In genomic region chr3:105705061-105705549, GRCm38 (mm10) we compare ENCODE assay signal across 7 mouse cellular contexts. TPM values are rescaled to one million over a fixed set of nuclear protein-coding genes. Genes with fewer than 3 reads are reported as not detected.
DNase-seq lines count a peak whose midpoint lies in the region; ATAC-seq and TF ChIP-seq lines count a peak whose summit lies in the region.

No protein-coding gene starts in this region.

- peak overlapping the region; percentile 78 for H3K27ac ChIP-seq in hindbrain, postnatal 0 days
- H3K27ac ChIP-seq in midbrain, embryonic 11.5 days (ENCODE audit: low read depth, low read length): no peak overlapping the region

- H3K9ac ChIP-seq in hindbrain, postnatal 0 days (replicated peaks; ENCODE audit: low read length): peak overlapping the region; percentile 56
- H3K9ac ChIP-seq in midbrain, embryonic 11.5 days (ENCODE audit: low read length): peak overlapping the region; percentile 72

- peak; percentile 63 for ATAC-seq in hindbrain, postnatal 0 days
- peak; percentile 67 for ATAC-seq in midbrain, embryonic 11.5 days (ENCODE audit: low FRiP score)

- DNase-seq in R1 (ENCODE audit: low read depth, low spot score): peak; percentile 30
- DNase-seq in cerebellum, postnatal 10 days: peak; percentile 89 to 94
- peak; percentile 87 for DNase-seq in frontal cortex, postnatal 36 days (ENCODE audit: low spot score in 2 of 2)
- DNase-seq in hindbrain, postnatal 0 days (ENCODE audit: low spot score): peak; percentile 78
- DNase-seq in left cerebral cortex, postnatal 36 days (ENCODE audit: low spot score in 2 of 2): peak; percentile 86 to 92
- peak; percentile 94 for DNase-seq in midbrain, embryonic 11.5 days (ENCODE audit: low spot score, missing footprints)
- peak; percentile 21 to 22 for DNase-seq in spleen, adult 18-20 months

- WGBS in hindbrain, postnatal 0 days: under 1% methylated on average over 28 of the region's 28 CpGs
- 0% methylated on average over 28 of the region's 28 CpGs for WGBS in midbrain, embryonic 11.5 days

- TF ChIP-seq CTCF in hindbrain, postnatal 0 days (IDR thresholded peaks at IDR 0.05; ENCODE audit: low read depth): no peak

- H3K4me2 ChIP-seq in hindbrain, postnatal 0 days (ENCODE audit: low read depth, low read length): peak overlapping the region; percentile 87
- peak overlapping the region; percentile 94 for H3K4me2 ChIP-seq in midbrain, embryonic 11.5 days

- intact Hi-C loops in left cerebral cortex, postnatal 36 days (cut with DNase I): loop anchor here (1.0 kb wide), 1 partner anchor 12 kb away; no protein-coding TSS in a partner anchor

- no peaks in the 10 kb centered on the region for H3K9me3 ChIP-seq in hindbrain, postnatal 0 days (ENCODE audit: low read length)
- no peaks in the 10 kb centered on the region for H3K9me3 ChIP-seq in midbrain, embryonic 11.5 days (ENCODE audit: control insufficient read depth, low read length)

- 0 out of 2 replicates have a peak, but pooled peaks cover 4% of the 10 kb centered on the region for H3K27me3 ChIP-seq in hindbrain, postnatal 0 days (ENCODE audit: insufficient read depth, low read length)
- peaks cover 19% of the 10 kb centered on the region; the same call in 1 of the 2 replicates for H3K27me3 ChIP-seq in midbrain, embryonic 11.5 days (ENCODE audit: control insufficient read depth, insufficient read depth, low read length)

- H3K4me1 ChIP-seq in hindbrain, postnatal 0 days (ENCODE audit: insufficient read depth, low read length): no peaks in the 10 kb centered on the region; the same call in 1 of the 2 replicates
- peaks cover 4% of the 10 kb centered on the region; the same call in 1 of the 2 replicates for H3K4me1 ChIP-seq in midbrain, embryonic 11.5 days (ENCODE audit: control insufficient read depth, insufficient read depth, low read length)

- H3K4me3 ChIP-seq in hindbrain, postnatal 0 days (ENCODE audit: low read length): peak overlapping the region; percentile 52
- peak overlapping the region; percentile 58 for H3K4me3 ChIP-seq in midbrain, embryonic 11.5 days (ENCODE audit: low read depth, low read length)

- no peaks in the 10 kb centered on the region for H3K36me3 ChIP-seq in hindbrain, postnatal 0 days (ENCODE audit: insufficient read depth, low read length)
- H3K36me3 ChIP-seq in midbrain, embryonic 11.5 days (ENCODE audit: control insufficient read depth, insufficient read depth, low read length): no peaks in the 10 kb centered on the region

RNA-seq across cellular contexts. Expression of gene Inka2, which starts 0.7 kb away (rescaled TPM):
- 11.1 and 15.0 TPM in 2 replicates for total RNA-seq in hindbrain, postnatal 0 days (2014; rRNA removed)
- polyA plus RNA-seq in hindbrain, postnatal 0 days (2015; fragmentation: Nextera tagmentation; extraction: Ambion mirVana): 5.5 and 8.5 TPM in 2 replicates
- 100 to 1,000 TPM in 1 of 2 experiments, 10 to 100 TPM in 1; 95.7 to 106 TPM for total RNA-seq in left cerebral cortex, postnatal 36 days (2021)
- 0.34 and 0.56 TPM in 2 replicates for polyA plus RNA-seq in midbrain, embryonic 11.5 days (2014; fragmentation: Nextera tagmentation; extraction: Ambion mirVana)

RNA-seq across cellular contexts. Expression of gene Ddx20, which starts 17.7 kb away (rescaled TPM):
- 18.1 and 23.8 TPM in 2 replicates for total RNA-seq in hindbrain, postnatal 0 days (2014; rRNA removed)
- polyA plus RNA-seq in hindbrain, postnatal 0 days (2015; fragmentation: Nextera tagmentation; extraction: Ambion mirVana): 14.4 and 15.8 TPM in 2 replicates
- total RNA-seq in left cerebral cortex, postnatal 36 days (2021): 10 to 100 TPM; 11.1 to 11.3 TPM
- 46.3 and 52.7 TPM in 2 replicates for polyA plus RNA-seq in midbrain, embryonic 11.5 days (2014; fragmentation: Nextera tagmentation; extraction: Ambion mirVana)

Comparison
In these comparisons a context has a peak if more than half of its experiments do, and no peak if none do; other contexts are left out.
1. DNase-seq: peak in every context shown above with its lines; median percentile 94 in midbrain, embryonic 11.5 days; 92 in cerebellum, postnatal 10 days; 89 in left cerebral cortex, postnatal 36 days; 87 in frontal cortex, postnatal 36 days; 78 in hindbrain, postnatal 0 days; 30 in R1; 22 in spleen, adult 18-20 months.